Comparison of ENCODE assay signal across 8 mouse cellular contexts in genomic region chr1:168246968-168247724, GRCm38 (mm10).
DNase-seq lines count a peak whose midpoint lies in the region; ATAC-seq and TF ChIP-seq lines count a peak whose summit lies in the region.

No protein-coding gene starts in this region.

- H3K27me3 ChIP-seq in hindbrain, embryonic 14.5 days (ENCODE audit: control insufficient read depth, insufficient read depth, low read length), result no peaks in the 10 kb centered on the region

- peaks cover 16% of the 10 kb centered on the region for H3K4me1 ChIP-seq in embryonic fibroblast, embryonic 13.5 days (ENCODE audit: control insufficient read depth, insufficient read depth, low read length)
- peaks cover 53% of the 10 kb centered on the region for H3K4me1 ChIP-seq in hindbrain, embryonic 14.5 days (replicated peaks; ENCODE audit: control insufficient read depth, insufficient read depth, low read length)

- no peak overlapping the region for H3K4me3 ChIP-seq in embryonic fibroblast, embryonic 13.5 days (ENCODE audit: insufficient read depth, low read length)
- no peak overlapping the region for H3K4me3 ChIP-seq in hindbrain, embryonic 14.5 days (replicated peaks; ENCODE audit: low read length)

- peak overlapping the region; percentile 9; the same call in 1 of the 2 replicates for H3K4me2 ChIP-seq in hindbrain, embryonic 14.5 days (replicated peaks)

- peak overlapping the region; percentile 10; the same call in 1 of the 2 replicates for H3K9ac ChIP-seq in hindbrain, embryonic 14.5 days

- peak; percentile 51 to 56 for DNase-seq in left cerebral cortex, postnatal 14 days (ENCODE audit: low spot score in 2 of 2)
- DNase-seq in left cerebral cortex, adult 9 months (ENCODE audit: low spot score in 2 of 2), result no peak
- DNase-seq in hindbrain, embryonic 14.5 days (ENCODE audit: low spot score), result no peak
- peak; percentile 21 for DNase-seq in lung, postnatal 25 days (ENCODE audit: low spot score)
- no peak for DNase-seq in testis, postnatal 14 days (ENCODE audit: low spot score)
- DNase-seq in ovary, adult 18-20 months (ENCODE audit: low spot score), result no peak
- DNase-seq in spleen, postnatal 10 days (ENCODE audit: low spot score in 2 of 2), result no peak

- no peak for TF ChIP-seq CTCF in embryonic fibroblast, embryonic 13.5 days (IDR thresholded peaks at IDR 0.05; ENCODE audit: borderline replicate concordance, insufficient read depth, low read length)

- peak overlapping the region; percentile 56 for H3K27ac ChIP-seq in embryonic fibroblast, embryonic 13.5 days (ENCODE audit: insufficient read depth, low read length)
- peak overlapping the region; percentile 49 for H3K27ac ChIP-seq in hindbrain, embryonic 14.5 days

- H3K36me3 ChIP-seq in hindbrain, embryonic 14.5 days (replicated peaks; ENCODE audit: control insufficient read depth, insufficient read depth), result no peaks in the 10 kb centered on the region

- TF ChIP-seq POLR2A in embryonic fibroblast, embryonic 13.5 days (IDR thresholded peaks at IDR 0.05; ENCODE audit: low read depth, low read length), result no peak

- no peaks in the 10 kb centered on the region for H3K9me3 ChIP-seq in hindbrain, embryonic 14.5 days (ENCODE audit: control insufficient read depth, low read length)

- WGBS in hindbrain, embryonic 14.5 days, result 35% methylated on average over 10 of the region's 10 CpGs

- ATAC-seq in hindbrain, embryonic 14.5 days (ENCODE audit: low FRiP score), result no peak; the same call in 1 of the 2 replicates

- intact Hi-C loops in left cerebral cortex, postnatal 14 days (cut with DNase I), result loop anchor here (10.0 kb wide), 1 partner anchor 178 kb away; no protein-coding TSS in a partner anchor

Comparison
In these comparisons a context has a peak if more than half of its experiments do, and no peak if none do; other contexts are left out.
1. DNase-seq: peak in left cerebral cortex, postnatal 14 days (2 of 2) and lung, postnatal 25 days (single experiment); none in left cerebral cortex, adult 9 months (0 of 2), hindbrain, embryonic 14.5 days (single experiment), testis, postnatal 14 days (single experiment), ovary, adult 18-20 months (single experiment) and spleen, postnatal 10 days (0 of 2).